Mouse (Mus musculus) layer of hippocampus, postnatal 36 days (tissue): ENCODE measurements around the gene Chchd6. TPM values are rescaled to one million over a fixed set of nuclear protein-coding genes. Genes with fewer than 3 reads are reported as not detected.

Experiments used
- DNase-seq, 2 experiments: peaks; one replicate each; pipeline ENCODE4 v3.0.0; 2022
- total RNA-seq, 2 experiments: library from RNA; stranded (reverse); gene quantifications; 2 replicates each; pipeline ENCODE4 v1.2.3; 2021

Chchd6 gene
- total RNA-seq, 2 experiments from 2014 or later, result 63.0 to 64.8 TPM

- DNase-seq, result no peak
Measured at GRCm38 (mm10) chr6:89359192-89359591, 236.3 kb downstream of the Chchd6 start.

DNA sequence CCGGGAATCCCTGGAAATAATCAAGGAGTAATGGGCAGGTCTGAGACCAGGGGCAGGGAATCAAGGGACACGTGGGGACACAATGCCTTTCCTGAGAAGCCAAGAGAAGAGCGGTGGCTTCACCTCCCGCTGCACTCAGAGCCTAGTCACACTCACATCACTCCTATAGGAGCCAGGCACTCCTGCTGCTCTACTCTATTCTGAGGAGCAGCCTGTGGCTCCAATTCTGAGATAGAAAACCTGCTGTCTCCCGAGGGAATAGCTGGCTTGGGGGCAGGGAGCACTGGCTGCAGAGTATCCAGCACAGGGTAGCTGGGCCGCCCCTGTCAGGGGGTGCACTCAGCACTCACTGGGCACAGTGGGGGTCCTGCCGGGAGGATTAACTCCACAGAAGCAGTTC is 239.8 kb downstream of the Chchd6 start:
- DNase-seq, result no peak

DNA sequence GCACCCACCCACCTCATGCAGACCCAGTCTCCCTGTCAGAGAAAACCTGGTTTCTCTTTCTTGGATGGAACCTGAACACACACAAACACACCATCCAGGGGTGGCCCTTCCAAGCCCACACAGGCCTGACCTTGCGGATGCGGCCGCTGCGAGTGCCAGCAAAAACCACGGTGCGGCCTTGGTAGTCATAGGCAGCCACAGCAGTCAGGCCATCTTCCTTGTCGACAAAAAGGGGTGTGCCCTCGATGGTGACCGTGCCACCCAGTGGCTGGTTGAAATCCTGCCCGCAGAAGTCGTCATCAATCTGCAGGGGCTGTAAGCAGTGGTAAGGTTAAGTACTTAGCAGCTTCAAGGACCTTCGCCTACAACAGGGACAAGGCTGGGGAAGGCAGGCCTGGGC is 240.7 kb downstream of the Chchd6 start:
- DNase-seq, result no peak

GRCm38 (mm10) chr6:89354076-89354475 is 241.4 kb downstream of the Chchd6 start:
- DNase-seq, result no peak

DNA sequence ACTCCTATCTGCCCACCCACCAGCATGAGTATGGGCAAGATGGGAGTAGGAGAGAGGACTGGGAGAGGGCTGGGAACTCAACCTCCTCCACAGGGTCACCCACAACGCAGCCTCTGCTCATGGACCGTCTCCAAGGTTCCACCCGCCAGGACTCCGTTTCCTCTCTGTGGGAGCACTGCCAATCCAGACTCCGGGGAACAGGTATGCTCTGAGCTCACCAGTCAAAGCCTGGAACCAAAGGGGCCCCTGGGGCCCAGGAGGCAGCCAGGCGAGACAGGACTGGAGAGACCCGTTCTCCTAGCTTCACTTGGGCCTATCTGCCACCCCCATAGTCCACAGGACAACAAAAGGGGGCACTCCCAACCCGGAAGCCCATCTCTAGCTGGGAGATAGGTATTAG is 242.4 kb downstream of the Chchd6 start:
- no peak for DNase-seq

- DNase-seq, result no peak
Measured at GRCm38 (mm10) chr6:89351441-89352137, 243.9 kb downstream of the Chchd6 start.

DNA sequence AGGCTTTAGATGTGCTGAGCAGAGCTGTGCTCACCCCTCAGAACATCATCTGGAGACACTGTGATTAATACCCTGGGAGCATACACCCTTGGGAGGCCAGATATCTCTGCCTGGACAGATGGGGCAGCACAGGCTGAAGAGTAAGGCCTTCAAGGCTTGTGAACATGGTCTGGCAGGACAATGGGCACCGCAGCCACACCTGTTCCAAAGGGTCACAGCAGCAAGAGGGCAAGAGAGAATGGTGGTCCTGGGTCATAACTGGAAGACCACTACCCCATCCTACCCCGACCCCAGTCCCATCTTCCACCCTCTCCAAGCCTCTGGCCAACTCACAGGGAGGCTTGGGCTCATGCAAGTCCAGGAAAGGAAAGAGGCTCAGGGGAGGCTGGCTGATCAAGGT is 244.9 kb downstream of the Chchd6 start:
- no peak for DNase-seq

DNA sequence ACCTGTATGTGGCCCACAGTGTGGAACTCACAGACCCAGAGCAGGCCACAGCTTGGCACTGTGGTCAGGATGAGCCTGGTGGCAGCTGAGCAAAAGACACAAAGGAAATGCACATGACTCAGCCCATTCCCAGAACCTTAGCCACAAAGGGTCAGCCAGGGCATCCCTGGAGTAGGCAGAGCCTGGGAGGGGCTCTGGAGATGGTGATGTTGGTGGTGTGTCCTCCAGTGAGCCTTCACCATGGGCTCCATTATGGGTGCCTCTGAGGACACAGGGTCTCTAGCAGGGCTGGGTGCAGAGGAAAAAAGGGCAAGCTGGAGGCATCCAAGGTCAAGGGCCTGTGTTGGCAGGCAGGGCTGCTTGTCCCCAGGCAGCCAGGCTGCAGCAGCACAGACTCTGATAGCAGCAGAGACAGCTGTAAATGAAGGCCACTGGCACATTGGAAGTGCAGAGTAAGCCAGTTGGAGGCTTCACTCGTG is 245.4 kb downstream of the Chchd6 start:
- DNase-seq, result no peak

DNA sequence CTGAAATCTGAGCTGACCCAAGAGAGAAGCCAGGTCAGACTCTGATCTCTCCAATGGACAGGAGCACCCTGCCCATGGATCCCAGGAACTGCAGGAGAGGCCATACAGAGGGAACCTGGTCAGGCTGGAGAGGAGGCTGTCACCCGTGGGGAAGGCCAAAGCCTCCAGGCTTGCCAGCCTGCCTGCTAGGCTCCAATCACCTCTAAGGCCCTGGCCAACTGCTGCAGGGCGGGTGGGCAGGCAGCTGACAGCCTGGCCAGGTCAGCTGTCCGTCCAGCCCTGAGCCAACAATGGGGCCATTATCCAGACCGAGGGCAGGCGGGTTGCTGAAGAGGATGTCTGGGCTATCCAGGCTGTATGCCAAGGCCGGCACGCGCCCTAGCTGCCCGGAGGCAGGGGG is 247.1 kb downstream of the Chchd6 start:
- DNase-seq, result peak in 1 of 2 experiments; percentile 58

- DNase-seq, result no peak
Measured at GRCm38 (mm10) chr6:89347792-89348191, 247.7 kb downstream of the Chchd6 start.

DNA sequence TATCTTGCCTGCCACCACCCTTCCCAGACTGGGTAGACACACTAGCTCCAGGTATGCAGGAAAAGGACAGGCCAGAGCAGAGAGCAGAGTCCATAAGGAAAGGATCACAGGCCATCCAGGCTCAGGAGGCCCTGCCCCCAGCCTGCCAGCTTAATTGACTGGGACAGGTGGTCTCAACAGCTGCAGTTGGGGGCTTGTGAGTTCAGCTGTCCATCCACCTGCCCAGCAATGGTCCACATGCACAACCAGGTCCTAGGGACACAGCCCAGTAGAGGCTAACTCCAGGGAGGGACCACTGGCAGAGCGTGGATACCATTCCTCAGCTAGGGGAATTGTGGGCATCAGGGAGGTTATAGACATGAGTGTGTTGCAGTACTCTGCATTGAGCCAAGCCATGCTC is 249.6 kb downstream of the Chchd6 start:
- DNase-seq, result no peak

GRCm38 (mm10) chr6:89345486-89345785 is 250.0 kb downstream of the Chchd6 start:
- DNase-seq, result no peak

GRCm38 (mm10) chr6:89344613-89345485 is 250.6 kb downstream of the Chchd6 start:
- no peak for DNase-seq

DNA sequence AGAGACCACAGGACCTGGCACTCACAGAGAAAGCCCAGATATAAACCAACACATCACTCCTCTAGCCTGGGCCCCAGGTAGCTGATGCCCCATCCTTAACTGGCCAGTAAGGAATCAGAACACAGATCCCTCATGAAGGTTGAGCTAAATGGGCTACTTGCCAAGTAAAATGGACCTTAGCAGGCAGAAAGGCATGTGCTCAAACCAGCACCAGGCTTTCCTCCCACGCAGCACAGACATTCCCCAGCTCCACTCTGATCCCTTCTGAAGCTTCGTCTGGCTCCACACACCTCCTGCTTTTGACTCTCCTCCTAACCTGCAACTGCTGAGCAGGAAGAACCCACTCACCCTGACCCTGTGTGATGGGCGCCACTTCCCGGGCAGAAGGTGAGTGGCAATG is 253.5 kb downstream of the Chchd6 start:
- no peak for DNase-seq

DNA sequence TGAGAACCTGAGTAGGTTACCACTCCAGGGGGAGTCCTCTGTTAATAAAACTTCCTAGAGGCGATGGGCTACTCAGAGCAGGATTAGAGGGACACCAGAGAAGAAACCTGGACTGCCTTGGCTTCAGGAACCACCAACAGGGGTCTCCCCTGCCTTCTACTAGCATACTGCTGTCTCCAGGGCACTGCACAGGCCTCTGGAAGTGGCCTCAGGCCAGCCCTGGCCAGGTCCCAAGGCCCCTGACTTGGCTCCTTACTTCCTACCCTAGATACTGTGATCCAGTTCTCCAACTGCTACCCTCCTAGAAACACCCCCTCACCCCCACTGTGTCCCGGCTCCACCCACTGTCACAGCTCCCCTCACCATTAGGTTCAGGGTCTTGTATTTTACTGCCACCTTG is 256.0 kb downstream of the Chchd6 start:
- peak in 1 of 2 experiments; percentile 62 for DNase-seq

- DNase-seq, result no peak
Measured at GRCm38 (mm10) chr6:89338733-89339132, 256.7 kb downstream of the Chchd6 start.

DNA sequence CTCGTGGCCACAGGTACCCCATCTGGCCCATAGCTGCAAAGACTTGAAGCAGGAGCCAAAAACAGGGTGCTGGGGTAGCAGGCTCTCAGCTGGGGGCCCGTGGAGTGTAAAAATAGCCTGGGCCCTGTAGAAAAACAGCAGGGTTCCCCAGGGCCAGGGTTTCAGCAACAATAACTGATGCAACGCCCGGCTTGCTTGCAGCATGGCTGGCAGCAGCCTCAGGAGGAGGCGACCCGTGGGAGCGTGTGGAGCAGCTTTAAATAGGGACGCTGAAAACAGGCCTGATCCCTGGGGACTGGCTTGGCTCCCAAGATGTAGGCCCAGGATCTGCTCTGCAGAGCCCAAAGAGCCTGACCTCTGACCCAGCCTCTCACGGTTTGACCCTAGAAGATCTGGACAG is 257.9 kb downstream of the Chchd6 start:
- no peak for DNase-seq

DNA sequence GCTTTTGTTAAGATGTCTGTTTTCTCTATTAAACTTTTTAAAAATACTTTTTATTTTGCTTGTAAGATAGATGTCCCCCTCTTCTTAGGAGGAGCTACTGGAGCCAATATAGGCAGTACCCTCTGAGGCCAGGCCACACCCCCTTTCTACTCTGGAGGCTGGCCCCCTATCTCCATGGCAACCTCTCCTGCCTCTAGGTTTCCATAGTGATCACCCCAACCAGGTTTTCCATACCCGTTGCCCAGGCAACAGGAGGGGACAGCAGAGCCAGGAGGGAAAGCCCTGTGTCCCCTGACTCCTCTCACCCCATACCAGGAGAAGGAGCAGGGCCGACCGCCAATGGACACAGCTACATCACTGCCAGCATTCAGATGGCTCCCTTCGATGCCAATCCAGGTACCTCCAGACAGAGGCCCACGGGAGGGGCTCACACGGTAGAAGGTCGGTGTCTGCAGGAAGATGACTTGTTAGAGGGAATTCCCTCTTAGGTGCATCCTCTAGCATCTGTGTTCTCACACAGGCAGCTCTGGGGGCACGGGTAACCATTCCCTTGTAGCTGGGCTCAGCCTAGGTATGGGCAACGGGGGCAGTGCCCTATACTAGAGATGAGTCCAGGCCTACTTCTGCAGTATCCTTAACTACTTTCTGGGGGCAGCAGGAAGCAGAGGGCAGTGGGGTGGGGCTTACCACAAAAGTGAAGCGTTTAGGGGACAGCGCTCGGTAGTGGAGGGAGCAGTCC is 261.3 kb downstream of the Chchd6 start:
- no peak for DNase-seq

Other genes with a start within 250 kb of the Chchd6 start
- 100 to 1,000 TPM; 111 to 112 TPM for gene Plxna1, start 233.0 kb downstream of the Chchd6 start, total RNA-seq
- 1 to 10 TPM; 3.3 to 3.6 TPM for gene Txnrd3, start 48.3 kb upstream of the Chchd6 start, total RNA-seq
- gene Vmn1r40, start 111.9 kb upstream of the Chchd6 start, total RNA-seq, result not detected
- gene Vmn1r41, start 145.1 kb upstream of the Chchd6 start, total RNA-seq, result not detected